Mouse (Mus musculus): Measurements from ENCODE around the gene Banf1.
A peak's percentile ranks its signal among the peaks of the same experiment; 100 is the strongest.
"Not testable (repeated sequence)": the region's sequence is repeated elsewhere in the genome, so short reads cannot be mapped to it uniquely, and the experiment has no call there.

Banf1 gene

DNA sequence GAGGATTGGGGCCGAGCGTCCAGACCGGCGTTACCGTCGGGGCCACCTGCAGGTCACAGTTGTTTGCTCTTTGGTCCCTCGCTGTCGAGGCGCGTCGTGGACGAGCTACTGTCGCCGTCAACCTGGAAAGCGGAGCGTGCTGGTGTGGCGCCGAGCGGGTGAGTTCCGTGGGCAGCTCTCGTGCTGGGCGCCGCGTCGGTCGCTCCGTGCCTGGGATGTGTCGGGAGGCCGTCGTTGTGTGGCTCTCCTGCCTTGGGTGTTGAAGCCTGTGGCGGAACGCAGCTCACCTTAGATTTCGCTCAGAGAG, at the start of gene Banf1:
Gene Banf1 (minus strand): TSS at position 116 of the 307 bp plus-strand sequence.
- no peak for DNase-seq

DNA sequence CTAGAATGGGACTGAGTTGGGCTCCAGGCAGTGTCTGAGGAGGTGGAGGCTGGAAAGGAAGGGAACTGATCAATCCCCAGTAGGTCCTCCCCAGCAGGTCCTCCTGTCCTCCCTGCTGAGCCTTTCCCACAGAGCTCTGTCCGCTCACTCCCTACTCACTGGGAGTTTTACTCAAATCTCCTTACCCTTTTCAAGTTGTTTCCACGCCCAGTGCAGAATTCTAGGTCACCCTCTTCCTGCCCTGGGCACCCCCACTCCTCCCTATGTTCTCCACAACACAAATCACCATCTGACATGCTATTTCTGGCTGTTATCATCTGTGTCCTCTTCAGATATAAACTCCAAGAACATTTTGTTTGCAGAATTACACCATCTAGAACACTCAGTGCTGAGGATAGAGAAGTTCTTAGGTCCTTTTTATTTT, 47.6 kb upstream of the Banf1 start:
- DNase-seq: no peak

DNA sequence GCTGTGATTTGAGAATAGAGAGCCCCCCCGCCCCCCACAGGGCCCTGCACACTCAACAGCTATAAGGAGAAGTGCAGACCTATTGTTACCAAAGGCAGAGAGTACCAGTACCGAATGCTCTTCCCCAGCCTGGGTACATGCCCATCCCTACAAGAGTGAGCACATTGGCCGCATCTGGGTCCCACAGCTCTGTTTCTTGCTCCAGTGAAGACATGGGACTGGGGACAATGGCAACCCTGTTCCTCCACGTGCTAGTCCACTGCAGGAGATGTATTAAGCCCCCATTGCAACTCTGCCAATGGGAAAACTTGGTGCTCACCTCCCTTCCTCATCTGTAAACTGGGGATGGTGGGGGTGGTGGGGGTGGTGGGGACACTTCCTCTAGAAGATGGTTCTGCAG, 46.9 kb upstream of the Banf1 start:
- no peak for DNase-seq

GRCm38 (mm10) chr19:5411961-5412360, 45.0 kb upstream of the Banf1 start:
- DNase-seq: no peak

- DNase-seq: no peak
These were observed 43.7 kb upstream of the Banf1 start for GRCm38 (mm10) chr19:5410641-5411040.

- no peak for DNase-seq
These were observed 42.1 kb upstream of the Banf1 start for GRCm38 (mm10) chr19:5409068-5409467.

DNA sequence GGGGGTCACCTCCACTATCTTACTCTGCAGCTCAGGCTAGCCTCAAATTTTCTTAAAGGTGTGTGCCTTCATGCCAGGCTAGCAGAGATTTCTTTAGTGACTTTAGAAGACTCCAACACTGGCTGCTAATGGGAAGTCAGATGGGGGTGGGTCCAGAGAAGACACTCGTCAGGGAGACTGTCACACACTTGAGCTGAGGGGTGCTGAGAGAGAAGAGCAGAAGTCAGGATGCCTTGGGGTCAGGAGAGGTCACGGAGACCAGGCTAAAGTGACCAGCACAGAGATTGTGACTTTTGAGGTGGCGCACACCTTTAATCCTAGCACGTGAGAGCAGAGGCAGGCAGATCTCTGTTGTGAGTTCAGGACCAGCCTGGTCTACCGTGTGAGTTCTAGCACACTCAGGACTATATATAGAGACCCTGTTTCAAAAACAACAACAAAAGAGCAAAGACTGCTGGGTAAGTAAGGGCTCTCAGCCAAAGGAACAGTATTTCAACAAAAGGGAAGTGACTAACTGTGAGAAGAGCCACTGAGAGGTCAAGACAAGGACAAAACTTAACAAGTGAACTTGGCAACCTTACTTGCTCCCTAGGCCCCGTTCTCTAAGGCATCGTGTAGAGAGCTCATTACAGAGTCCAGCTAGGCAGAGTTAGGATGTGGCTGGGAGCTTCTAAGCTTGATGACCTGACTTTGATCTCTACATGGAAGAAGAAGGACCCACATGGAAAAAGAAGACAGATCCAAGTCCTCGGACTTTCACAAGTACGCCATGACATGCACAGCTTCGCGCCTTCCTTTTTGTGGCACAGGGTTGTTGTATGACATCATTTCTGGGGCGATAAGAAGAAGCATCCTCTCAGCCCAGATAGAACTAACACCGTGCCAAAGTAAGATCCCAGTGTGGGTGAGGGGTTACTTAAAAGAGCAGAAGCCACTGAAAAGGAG, 41.4 kb upstream of the Banf1 start:
- no peak for DNase-seq

GRCm38 (mm10) chr19:5407133-5407532, 40.2 kb upstream of the Banf1 start:
- DNase-seq: peak; percentile 75 to 84

DNA sequence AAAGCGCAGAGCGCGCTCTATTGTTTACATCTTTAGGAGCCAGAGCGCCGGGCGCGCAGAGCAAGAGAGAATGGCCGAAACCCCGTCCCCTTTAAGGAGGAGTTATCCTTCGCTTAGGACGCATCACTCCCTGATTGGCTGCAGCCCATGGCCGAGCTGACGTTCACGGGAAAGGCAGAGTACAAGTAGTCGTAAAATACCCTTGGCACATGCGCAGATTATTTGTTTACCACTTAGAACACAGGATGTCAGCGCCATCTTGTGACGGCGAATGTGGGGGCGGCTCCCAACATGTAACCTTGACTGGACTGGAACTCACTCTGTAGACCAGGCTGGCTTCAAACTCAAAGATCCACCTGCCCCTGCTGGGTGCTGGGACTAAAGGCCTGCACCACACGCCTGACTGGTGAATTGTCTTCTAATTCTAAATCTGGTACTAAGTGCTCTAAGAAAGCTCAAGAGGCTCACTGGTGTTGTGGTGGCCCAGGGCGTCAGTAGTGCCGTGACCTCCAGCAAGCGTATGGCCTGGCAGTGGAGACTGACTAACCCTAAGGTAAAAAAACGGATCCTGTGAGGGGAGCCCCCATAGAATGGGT, 39.7 kb upstream of the Banf1 start:
- peak; percentile 51 to 52 for DNase-seq

DNA sequence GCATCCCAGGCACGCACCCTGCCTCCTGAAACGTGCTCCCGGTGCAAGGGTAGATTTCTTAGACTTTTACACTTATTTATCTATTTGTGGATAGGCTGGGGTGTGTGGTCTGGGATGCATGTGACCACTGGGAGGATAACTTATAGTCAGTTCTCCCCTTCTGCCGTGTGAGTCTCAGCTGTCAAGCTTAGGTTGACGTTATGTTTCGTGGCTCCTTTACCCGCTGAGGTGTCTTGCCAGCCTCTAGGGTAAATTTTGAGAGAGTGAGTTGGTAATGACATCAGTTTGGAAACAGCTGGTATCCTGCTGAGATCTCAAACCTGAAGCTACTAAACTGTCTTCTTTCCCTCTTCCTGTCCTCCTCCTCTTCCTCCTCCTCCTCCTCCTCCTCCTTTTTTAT, 39.0 kb upstream of the Banf1 start:
- DNase-seq: no peak

DNA sequence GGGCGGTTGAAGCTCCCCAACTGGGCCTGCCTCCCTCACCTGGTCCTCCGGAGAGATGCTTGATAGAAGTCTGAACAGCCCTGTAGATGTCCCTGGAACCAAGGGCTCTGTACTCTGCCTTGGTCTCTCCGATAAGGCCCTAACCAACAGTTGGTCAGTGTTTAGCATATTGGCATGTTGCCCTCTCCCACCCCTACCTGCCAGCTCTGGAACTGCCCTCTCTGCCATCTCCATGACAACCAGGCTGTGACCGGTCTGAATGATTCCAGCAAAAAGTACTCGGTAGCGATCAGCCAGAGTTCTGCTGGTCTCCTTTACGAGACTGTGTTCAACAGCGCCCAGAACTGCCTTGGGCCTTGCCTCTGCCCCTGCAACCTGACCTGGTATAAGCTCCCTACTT, 35.3 kb upstream of the Banf1 start, which contains the start of gene Tsga10ip:
Gene Tsga10ip (minus strand): TSS at position 234 of the 400 bp plus-strand sequence.
- DNase-seq: peak; percentile 48 to 68

DNA sequence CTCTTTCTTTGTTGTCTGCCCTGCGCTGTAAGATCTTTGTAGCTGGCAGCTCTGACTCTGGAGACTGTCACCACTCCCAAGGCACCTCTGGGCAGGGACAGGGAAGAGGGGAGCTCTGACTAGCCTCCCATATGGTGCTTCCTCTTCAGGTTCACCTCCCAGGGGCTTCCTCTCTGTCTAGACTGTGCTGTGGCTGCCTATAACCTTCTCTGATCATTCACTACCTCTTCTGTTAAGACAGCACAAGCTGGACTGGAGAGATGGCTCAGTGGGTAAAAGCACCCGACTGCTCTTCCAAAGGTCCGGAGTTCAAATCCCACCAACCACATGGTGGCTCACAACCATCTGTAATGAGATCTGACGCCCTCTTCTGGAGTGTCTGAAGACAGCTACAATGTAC, 34.1 kb upstream of the Banf1 start:
- DNase-seq: not testable (repeated sequence)

GRCm38 (mm10) chr19:5395371-5395770, 28.4 kb upstream of the Banf1 start:
- no peak for DNase-seq

- peak; percentile 47 to 51 for DNase-seq
These were observed 27.2 kb upstream of the Banf1 start for GRCm38 (mm10) chr19:5394168-5394567.

DNA sequence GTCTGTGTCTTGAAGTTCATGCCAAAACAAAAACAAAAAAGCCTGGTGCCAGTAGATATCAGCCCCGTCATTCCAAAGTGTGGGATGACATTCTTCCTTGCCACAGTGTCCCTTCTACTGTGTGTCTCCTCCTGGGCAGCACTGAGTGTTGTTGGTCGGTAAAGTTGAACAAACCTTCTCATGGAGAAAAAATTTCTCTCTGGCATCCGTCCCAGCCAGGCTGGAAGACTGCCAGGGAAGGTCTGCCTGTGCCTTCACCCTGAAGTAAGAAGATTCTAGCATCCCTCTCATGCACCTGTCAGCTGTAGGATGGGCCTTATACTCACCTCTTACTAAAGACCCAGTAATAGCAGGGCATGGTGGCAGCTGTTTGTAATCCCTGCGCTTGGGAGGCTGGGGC, 25.9 kb upstream of the Banf1 start:
- DNase-seq: peak; percentile 82 to 88

- DNase-seq: no peak
These were observed 23.4 kb upstream of the Banf1 start for GRCm38 (mm10) chr19:5390416-5390815.

DNA sequence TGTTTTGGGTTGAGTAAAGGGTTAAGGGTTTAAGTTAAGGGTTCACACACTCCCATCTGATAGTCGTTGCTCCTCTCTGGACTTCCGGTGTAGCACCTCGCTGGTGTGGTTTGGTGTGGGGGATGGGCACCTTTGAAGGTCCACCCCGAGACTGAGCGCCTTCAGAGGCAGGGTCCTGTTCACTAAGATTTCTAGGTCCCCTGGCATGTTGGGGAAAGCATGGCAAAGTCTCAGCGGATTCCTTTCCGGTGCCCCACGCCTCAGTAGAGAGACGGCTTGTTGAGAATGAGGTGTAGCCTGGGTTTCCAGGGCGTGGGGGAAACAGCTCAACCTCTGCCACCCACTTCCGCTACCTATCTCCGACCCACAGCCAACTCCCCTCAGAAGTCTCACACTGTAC, 22.7 kb upstream of the Banf1 start:
- DNase-seq: no peak

- DNase-seq: peak; percentile 96
These were observed 21.7 kb upstream of the Banf1 start, which contains the start of gene Sart1 for GRCm38 (mm10) chr19:5388588-5389242. Sart1 (minus strand) TSS chr19:5388703.

- peak in 1 of 2 experiments; percentile 64 for DNase-seq
These were observed 21.1 kb upstream of the Banf1 start for GRCm38 (mm10) chr19:5388011-5388441.

DNA sequence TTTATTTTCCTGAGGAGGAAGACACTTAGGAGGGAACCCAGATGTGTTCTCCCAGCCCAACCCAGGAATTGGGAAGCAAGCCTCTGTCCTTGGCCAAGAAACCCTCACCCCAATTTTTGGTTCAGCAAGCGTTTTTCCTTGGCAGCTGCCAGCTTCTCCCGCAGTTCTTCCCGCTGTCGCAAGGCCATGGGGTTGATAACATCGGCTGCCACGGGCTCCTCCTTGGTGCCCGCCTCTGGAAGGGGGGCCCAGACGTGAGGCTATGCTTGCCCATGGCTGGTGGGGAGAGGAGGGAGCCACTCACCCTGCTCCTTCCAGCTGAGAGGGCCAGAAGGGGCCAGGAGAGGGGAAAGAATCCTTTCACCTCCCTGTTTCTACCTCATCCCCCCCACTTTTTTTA, 17.7 kb upstream of the Banf1 start:
- no peak for DNase-seq

DNA sequence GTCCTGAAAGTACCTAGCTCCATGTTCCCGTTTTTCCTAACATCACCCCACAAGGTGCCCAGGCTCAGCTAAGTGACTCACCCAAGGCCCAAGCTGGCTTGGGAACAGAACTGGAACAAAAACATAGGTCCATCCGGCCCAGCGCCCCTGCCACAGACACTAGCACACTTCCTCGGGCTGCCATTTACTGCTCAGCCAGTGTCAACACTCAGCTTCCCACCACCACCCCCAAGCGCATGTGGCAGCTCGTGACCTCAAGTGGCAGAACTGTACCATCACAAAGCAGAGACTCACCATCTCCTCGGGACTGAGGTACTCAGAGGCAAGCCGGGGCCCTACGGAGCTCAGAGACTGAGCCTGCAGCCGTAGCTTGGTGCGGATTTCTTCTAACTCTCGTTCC, 16.4 kb upstream of the Banf1 start:
- no peak for DNase-seq

GRCm38 (mm10) chr19:5377446-5377845, 10.5 kb upstream of the Banf1 start:
- DNase-seq: no peak

DNA sequence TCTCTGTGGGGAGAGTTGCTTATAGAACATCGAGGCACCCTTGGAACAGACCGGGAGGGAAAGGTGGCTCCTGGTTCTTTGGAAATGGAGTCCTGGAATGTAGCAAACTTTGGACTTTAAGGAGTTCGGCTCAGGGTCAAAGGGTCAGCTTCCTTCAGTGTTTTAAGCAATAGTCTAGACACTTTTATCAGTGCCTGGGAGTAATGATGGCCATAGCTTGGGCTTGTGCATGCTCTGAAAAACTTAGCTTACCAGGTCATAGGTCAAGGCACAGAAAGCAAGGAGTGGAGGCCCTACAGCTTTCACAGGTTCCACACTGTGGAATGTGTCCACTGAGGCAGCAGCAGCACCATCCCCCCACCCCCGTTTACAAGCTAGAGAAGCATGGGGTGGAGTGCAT, 7.8 kb upstream of the Banf1 start:
- DNase-seq: no peak

- DNase-seq: no peak
These were observed 7.2 kb upstream of the Banf1 start for GRCm38 (mm10) chr19:5374177-5374576.

Measured in cerebellum, postnatal 14 days (tissue).